Mouse (Mus musculus): ENCODE measurements at regions not wholly inside any gene's neighbourhood (a gene's known extent, or its start where the extent isn't known, plus 50 kb on each side); places are given as distances from the start of the nearest gene placed in this dataset.
"Not testable (repeated sequence)": the region's sequence is repeated elsewhere in the genome, so short reads cannot be mapped to it uniquely, and the experiment has no call there.

- no peak for DNase-seq (ENCODE audit: low spot score in 2 of 2)
Observed at GRCm38 (mm10) chr1:141716953-141717352, 1471.0 kb downstream of the Kcnt2 start.

- no peak for DNase-seq (ENCODE audit: low spot score in 2 of 2)
Observed at GRCm38 (mm10) chr1:141717510-141717909, 1471.6 kb downstream of the Kcnt2 start.

GRCm38 (mm10) chr1:141741299-141741698, 1495.3 kb downstream of the Kcnt2 start:
- no peak for DNase-seq (ENCODE audit: low spot score in 2 of 2)

- no peak for DNase-seq (ENCODE audit: low spot score in 2 of 2)
Observed at GRCm38 (mm10) chr1:141776059-141776458, 1530.1 kb downstream of the Kcnt2 start.

- DNase-seq (ENCODE audit: low spot score in 2 of 2): peak in 1 of 2 experiments; percentile 3
Observed at GRCm38 (mm10) chr1:141783367-141783766, 1537.4 kb downstream of the Kcnt2 start.

GRCm38 (mm10) chr1:141813315-141814158, 1567.6 kb downstream of the Kcnt2 start:
- no peak for DNase-seq (ENCODE audit: low spot score in 2 of 2)

GRCm38 (mm10) chr1:141831444-141831843, 1585.5 kb downstream of the Kcnt2 start:
- no peak for DNase-seq (ENCODE audit: low spot score in 2 of 2)

GRCm38 (mm10) chr1:141842547-141842946, 1596.6 kb downstream of the Kcnt2 start:
- DNase-seq (ENCODE audit: low spot score in 2 of 2): no peak

GRCm38 (mm10) chr1:141853841-141854240, 1607.9 kb downstream of the Kcnt2 start:
- DNase-seq (ENCODE audit: low spot score in 2 of 2): not testable (repeated sequence)

GRCm38 (mm10) chr1:141884356-141884755, 1638.4 kb downstream of the Kcnt2 start:
- DNase-seq (ENCODE audit: low spot score in 2 of 2): no peak

- no peak for DNase-seq (ENCODE audit: low spot score in 2 of 2)
Observed at GRCm38 (mm10) chr1:141897924-141898455, 1652.0 kb downstream of the Kcnt2 start.

GRCm38 (mm10) chr1:141911714-141912398, 1665.9 kb downstream of the Kcnt2 start:
- no peak for DNase-seq (ENCODE audit: low spot score in 2 of 2)

GRCm38 (mm10) chr1:141926194-141926593, 1680.2 kb downstream of the Kcnt2 start:
- DNase-seq (ENCODE audit: low spot score in 2 of 2): no peak

GRCm38 (mm10) chr1:141926804-141927203, 1680.8 kb downstream of the Kcnt2 start:
- DNase-seq (ENCODE audit: low spot score in 2 of 2): no peak

GRCm38 (mm10) chr1:141948055-141948454, 1692.4 kb upstream of the B3galt2 start:
- no peak for DNase-seq (ENCODE audit: low spot score in 2 of 2)

- no peak for DNase-seq (ENCODE audit: low spot score in 2 of 2)
Observed at GRCm38 (mm10) chr1:141954323-141954867, 1686.1 kb upstream of the B3galt2 start.

GRCm38 (mm10) chr1:141961743-141962142, 1678.7 kb upstream of the B3galt2 start:
- peak in 1 of 2 experiments; percentile 14 for DNase-seq (ENCODE audit: low spot score in 2 of 2)

GRCm38 (mm10) chr1:141968133-141968532, 1672.3 kb upstream of the B3galt2 start:
- no peak for DNase-seq (ENCODE audit: low spot score in 2 of 2)

GRCm38 (mm10) chr1:141974329-141974728, 1666.1 kb upstream of the B3galt2 start:
- no peak for DNase-seq (ENCODE audit: low spot score in 2 of 2)

GRCm38 (mm10) chr1:141999769-142000168, 1640.7 kb upstream of the B3galt2 start:
- no peak for DNase-seq (ENCODE audit: low spot score in 2 of 2)

GRCm38 (mm10) chr1:142000335-142000734, 1640.1 kb upstream of the B3galt2 start:
- no peak for DNase-seq (ENCODE audit: low spot score in 2 of 2)

- DNase-seq (ENCODE audit: low spot score in 2 of 2): no peak
Observed at GRCm38 (mm10) chr1:142006316-142006715, 1634.1 kb upstream of the B3galt2 start.

All from right cerebral cortex, adult 2 months (tissue).